Mouse (Mus musculus): Measurements from ENCODE around the gene Slc17a9. TPM values are rescaled to one million over a fixed set of nuclear protein-coding genes. Genes with fewer than 3 reads are reported as not detected.

The Slc17a9 gene
- polyA plus RNA-seq, 1 experiment: 16.0 TPM

- no peak for TF ChIP-seq CTCF (IDR thresholded peaks at IDR 0.05; ENCODE audit: control insufficient read depth, insufficient read depth, insufficient replicate concordance, low read depth, low read length)
- no peak for TF ChIP-seq POLR2A (IDR thresholded peaks at IDR 0.05; ENCODE audit: control insufficient read depth, low read depth, low read length)
- peaks cover 6% of the 10 kb centered on the region for H3K4me1 ChIP-seq (ENCODE audit: control insufficient read depth, insufficient read depth, low read length)
- no peaks in the 10 kb centered on the region for H3K27me3 ChIP-seq (ENCODE audit: control insufficient read depth, insufficient read depth, low read length)
- H3K36me3 ChIP-seq (ENCODE audit: control insufficient read depth, insufficient read depth, low read length): no peaks in the 10 kb centered on the region
- no peak overlapping the region for H3K4me3 ChIP-seq (ENCODE audit: control insufficient read depth, low read depth, low read length)
- no peak overlapping the region for H3K27ac ChIP-seq (ENCODE audit: control insufficient read depth, insufficient read depth, low read depth, low read length)
Observed at GRCm38 (mm10) chr2:180741421-180741820, 16.4 kb downstream of the Slc17a9 start.

GRCm38 (mm10) chr2:180742820-180743219, 17.8 kb downstream of the Slc17a9 start:
- H3K36me3 ChIP-seq (ENCODE audit: control insufficient read depth, insufficient read depth, low read length): no peaks in the 10 kb centered on the region
- H3K27me3 ChIP-seq (ENCODE audit: control insufficient read depth, insufficient read depth, low read length): no peaks in the 10 kb centered on the region
- TF ChIP-seq CTCF (IDR thresholded peaks at IDR 0.05; ENCODE audit: control insufficient read depth, insufficient read depth, insufficient replicate concordance, low read depth, low read length) (no peak), POLR2A (IDR thresholded peaks at IDR 0.05; ENCODE audit: control insufficient read depth, low read depth, low read length) (no peak)
- no peak overlapping the region for H3K27ac ChIP-seq (ENCODE audit: control insufficient read depth, insufficient read depth, low read depth, low read length)
- H3K4me3 ChIP-seq (ENCODE audit: control insufficient read depth, low read depth, low read length): no peak overlapping the region
- peaks cover 10% of the 10 kb centered on the region for H3K4me1 ChIP-seq (ENCODE audit: control insufficient read depth, insufficient read depth, low read length)

GRCm38 (mm10) chr2:180743321-180743720, 18.3 kb downstream of the Slc17a9 start:
- Histone ChIP-seq H3K4me3 (ENCODE audit: control insufficient read depth, low read depth, low read length) (no peak overlapping the region), H3K27ac (ENCODE audit: control insufficient read depth, insufficient read depth, low read depth, low read length) (no peak overlapping the region), H3K36me3 (ENCODE audit: control insufficient read depth, insufficient read depth, low read length) (no peaks in the 10 kb centered on the region), H3K4me1 (ENCODE audit: control insufficient read depth, insufficient read depth, low read length) (peaks cover 10% of the 10 kb centered on the region), H3K27me3 (ENCODE audit: control insufficient read depth, insufficient read depth, low read length) (no peaks in the 10 kb centered on the region)
- TF ChIP-seq CTCF (IDR thresholded peaks at IDR 0.05; ENCODE audit: control insufficient read depth, insufficient read depth, insufficient replicate concordance, low read depth, low read length) (no peak), POLR2A (IDR thresholded peaks at IDR 0.05; ENCODE audit: control insufficient read depth, low read depth, low read length) (no peak)

GRCm38 (mm10) chr2:180745248-180745927, 20.3 kb downstream of the Slc17a9 start:
- H3K4me3 ChIP-seq (ENCODE audit: control insufficient read depth, low read depth, low read length): no peak overlapping the region
- TF ChIP-seq CTCF (IDR thresholded peaks at IDR 0.05; ENCODE audit: control insufficient read depth, insufficient read depth, insufficient replicate concordance, low read depth, low read length): peak; percentile 99
- TF ChIP-seq POLR2A (IDR thresholded peaks at IDR 0.05; ENCODE audit: control insufficient read depth, low read depth, low read length): no peak
- no peaks in the 10 kb centered on the region for H3K36me3 ChIP-seq (ENCODE audit: control insufficient read depth, insufficient read depth, low read length)
- H3K27ac ChIP-seq (ENCODE audit: control insufficient read depth, insufficient read depth, low read depth, low read length): no peak overlapping the region
- H3K4me1 ChIP-seq (ENCODE audit: control insufficient read depth, insufficient read depth, low read length): peaks cover 10% of the 10 kb centered on the region
- no peaks in the 10 kb centered on the region for H3K27me3 ChIP-seq (ENCODE audit: control insufficient read depth, insufficient read depth, low read length)

GRCm38 (mm10) chr2:180746569-180747192, 21.6 kb downstream of the Slc17a9 start:
- TF ChIP-seq CTCF (IDR thresholded peaks at IDR 0.05; ENCODE audit: control insufficient read depth, insufficient read depth, insufficient replicate concordance, low read depth, low read length) (no peak), POLR2A (IDR thresholded peaks at IDR 0.05; ENCODE audit: control insufficient read depth, low read depth, low read length) (no peak)
- Histone ChIP-seq H3K27ac (ENCODE audit: control insufficient read depth, insufficient read depth, low read depth, low read length) (no peak overlapping the region), H3K27me3 (ENCODE audit: control insufficient read depth, insufficient read depth, low read length) (no peaks in the 10 kb centered on the region), H3K36me3 (ENCODE audit: control insufficient read depth, insufficient read depth, low read length) (no peaks in the 10 kb centered on the region), H3K4me1 (ENCODE audit: control insufficient read depth, insufficient read depth, low read length) (peaks cover 10% of the 10 kb centered on the region), H3K4me3 (ENCODE audit: control insufficient read depth, low read depth, low read length) (no peak overlapping the region)

- H3K27me3 ChIP-seq (ENCODE audit: control insufficient read depth, insufficient read depth, low read length): no peaks in the 10 kb centered on the region
- no peak overlapping the region for H3K4me3 ChIP-seq (ENCODE audit: control insufficient read depth, low read depth, low read length)
- no peak overlapping the region for H3K27ac ChIP-seq (ENCODE audit: control insufficient read depth, insufficient read depth, low read depth, low read length)
- no peak for TF ChIP-seq CTCF (IDR thresholded peaks at IDR 0.05; ENCODE audit: control insufficient read depth, insufficient read depth, insufficient replicate concordance, low read depth, low read length)
- no peak for TF ChIP-seq POLR2A (IDR thresholded peaks at IDR 0.05; ENCODE audit: control insufficient read depth, low read depth, low read length)
- H3K36me3 ChIP-seq (ENCODE audit: control insufficient read depth, insufficient read depth, low read length): no peaks in the 10 kb centered on the region
- peaks cover 10% of the 10 kb centered on the region for H3K4me1 ChIP-seq (ENCODE audit: control insufficient read depth, insufficient read depth, low read length)
Observed at GRCm38 (mm10) chr2:180748904-180749303, 23.8 kb downstream of the Slc17a9 start.

GRCm38 (mm10) chr2:180754976-180755688, 30.1 kb downstream of the Slc17a9 start:
- no peak overlapping the region for H3K4me3 ChIP-seq (ENCODE audit: control insufficient read depth, low read depth, low read length)
- no peaks in the 10 kb centered on the region for H3K27me3 ChIP-seq (ENCODE audit: control insufficient read depth, insufficient read depth, low read length)
- no peaks in the 10 kb centered on the region for H3K4me1 ChIP-seq (ENCODE audit: control insufficient read depth, insufficient read depth, low read length)
- H3K27ac ChIP-seq (ENCODE audit: control insufficient read depth, insufficient read depth, low read depth, low read length): no peak overlapping the region
- H3K36me3 ChIP-seq (ENCODE audit: control insufficient read depth, insufficient read depth, low read length): no peaks in the 10 kb centered on the region
- TF ChIP-seq POLR2A (IDR thresholded peaks at IDR 0.05; ENCODE audit: control insufficient read depth, low read depth, low read length) (no peak), CTCF (IDR thresholded peaks at IDR 0.05; ENCODE audit: control insufficient read depth, insufficient read depth, insufficient replicate concordance, low read depth, low read length) (no peak)
